Mouse (Mus musculus): ENCODE results near the gene Eef2k.

The Eef2k gene

GRCm38 (mm10) chr7:120842345-120843036 lies at the start of gene Eef2k:
Gene Eef2k (plus strand): TSS chr7:120842831.
- DNase-seq (ENCODE audit: inconsistent age in 2 of 2, low spot score in 1 of 2): peak; percentile 96 to 97

GRCm38 (mm10) chr7:120795544-120795943 lies 47.1 kb upstream of the Eef2k start:
- DNase-seq (ENCODE audit: inconsistent age in 2 of 2, low spot score in 1 of 2): no peak

GRCm38 (mm10) chr7:120796369-120796768 lies 46.3 kb upstream of the Eef2k start:
- no peak for DNase-seq (ENCODE audit: inconsistent age in 2 of 2, low spot score in 1 of 2)

GRCm38 (mm10) chr7:120803268-120803667 lies 39.4 kb upstream of the Eef2k start:
- no peak for DNase-seq (ENCODE audit: inconsistent age in 2 of 2, low spot score in 1 of 2)

GRCm38 (mm10) chr7:120809705-120810104 lies 32.9 kb upstream of the Eef2k start:
- DNase-seq (ENCODE audit: inconsistent age in 2 of 2, low spot score in 1 of 2): no peak

- DNase-seq (ENCODE audit: inconsistent age in 2 of 2, low spot score in 1 of 2): no peak
These were observed 30.7 kb upstream of the Eef2k start, which contains the start of gene Gm5737 for GRCm38 (mm10) chr7:120811834-120812415. Gene Gm5737 (plus strand): TSS chr7:120812365.

- no peak for DNase-seq (ENCODE audit: inconsistent age in 2 of 2, low spot score in 1 of 2)
These were observed 25.1 kb upstream of the Eef2k start for GRCm38 (mm10) chr7:120817552-120817951.

GRCm38 (mm10) chr7:120819386-120819785 lies 23.2 kb upstream of the Eef2k start:
- DNase-seq (ENCODE audit: inconsistent age in 2 of 2, low spot score in 1 of 2): peak in 1 of 2 experiments; percentile 62

GRCm38 (mm10) chr7:120823248-120823647 lies 19.4 kb upstream of the Eef2k start:
- peak; percentile 57 to 87 for DNase-seq (ENCODE audit: inconsistent age in 2 of 2, low spot score in 1 of 2)

GRCm38 (mm10) chr7:120825097-120825496 lies 17.5 kb upstream of the Eef2k start:
- no peak for DNase-seq (ENCODE audit: inconsistent age in 2 of 2, low spot score in 1 of 2)

GRCm38 (mm10) chr7:120826408-120826807 lies 16.2 kb upstream of the Eef2k start:
- DNase-seq (ENCODE audit: inconsistent age in 2 of 2, low spot score in 1 of 2): peak in 1 of 2 experiments; percentile 69

- peak; percentile 75 to 89 for DNase-seq (ENCODE audit: inconsistent age in 2 of 2, low spot score in 1 of 2)
These were observed 11.9 kb upstream of the Eef2k start for GRCm38 (mm10) chr7:120830431-120831381.

GRCm38 (mm10) chr7:120834426-120834825 lies 8.2 kb upstream of the Eef2k start:
- peak in 1 of 2 experiments; percentile 40 for DNase-seq (ENCODE audit: inconsistent age in 2 of 2, low spot score in 1 of 2)

GRCm38 (mm10) chr7:120834863-120835372 lies 7.7 kb upstream of the Eef2k start:
- DNase-seq (ENCODE audit: inconsistent age in 2 of 2, low spot score in 1 of 2): peak; percentile 81 to 92

GRCm38 (mm10) chr7:120835449-120836359 lies 6.9 kb upstream of the Eef2k start:
- DNase-seq (ENCODE audit: inconsistent age in 2 of 2, low spot score in 1 of 2): peak; percentile 95 to 99

- peak in 1 of 2 experiments; percentile 58 for DNase-seq (ENCODE audit: inconsistent age in 2 of 2, low spot score in 1 of 2)
These were observed 6.3 kb upstream of the Eef2k start for GRCm38 (mm10) chr7:120836361-120836760.

- DNase-seq (ENCODE audit: inconsistent age in 2 of 2, low spot score in 1 of 2): peak; percentile 90 to 94
These were observed 4.0 kb upstream of the Eef2k start for GRCm38 (mm10) chr7:120838436-120839160.

GRCm38 (mm10) chr7:120839786-120840185 lies 2.8 kb upstream of the Eef2k start:
- no peak for DNase-seq (ENCODE audit: inconsistent age in 2 of 2, low spot score in 1 of 2)

GRCm38 (mm10) chr7:120843037-120843621 lies 498 bp downstream of the Eef2k start:
- DNase-seq (ENCODE audit: inconsistent age in 2 of 2, low spot score in 1 of 2): peak; percentile 83 to 92

All from adrenal gland, adult (tissue).